Mouse (Mus musculus) bone marrow macrophage, adult 2 months (primary cell): Measurements from ENCODE around the gene Cerkl.

ENCODE experiments used
- CTCF ChIP-seq: IDR thresholded peaks from 2 replicates; pipeline ENCODE4 v1.5.1; 2012; ENCODE audit warnings: low read depth, mild to moderate bottlenecking, low read length, moderate library complexity
- POLR2A ChIP-seq: IDR thresholded peaks from 2 replicates; pipeline ENCODE4 v1.6.1; 2012; ENCODE audit warnings: mild to moderate bottlenecking, low read depth, low read length, borderline replicate concordance

DNA sequence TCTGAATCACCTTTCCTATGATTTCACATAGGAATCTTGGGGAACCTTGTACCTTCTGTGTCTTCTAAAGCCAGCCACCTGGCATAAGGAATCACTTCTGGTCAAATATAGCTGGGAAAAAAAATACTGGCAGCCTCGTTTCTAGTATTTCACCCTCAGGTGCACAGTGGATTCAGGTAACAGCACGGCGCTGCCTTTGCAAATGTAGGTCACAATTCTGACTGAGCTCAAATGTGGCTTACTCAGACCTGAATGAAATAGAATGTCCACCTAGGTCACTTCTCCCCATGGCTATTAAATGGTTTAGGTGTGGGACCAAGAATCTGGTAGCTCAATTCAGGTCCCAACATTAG lies 45.7 kb downstream of the Cerkl start:
- TF ChIP-seq CTCF (no peak), POLR2A (no peak)
